Mouse (Mus musculus) hindbrain, embryonic 11.5 days (tissue): ENCODE data around the gene Ttc23. TPM values are rescaled to one million over a fixed set of nuclear protein-coding genes. Genes with fewer than 3 reads are reported as not detected.
A peak's percentile ranks its signal among the peaks of the same experiment; 100 is the strongest.

Experiments used
- ATAC-seq: fragments of 200-750 bp; cut with Nextera tagmentation; 2 replicates; pipeline ENCODE4 v1.8.0; 2017; ENCODE audit warnings: mild to moderate bottlenecking, moderate TSS enrichment, moderate library complexity; ENCODE audit not compliant: low FRiP score
- DNase-seq: peaks from one replicate; pipeline ENCODE4 v3.0.0-alpha.2; 2015; ENCODE audit warnings: low spot score
- H3K27ac ChIP-seq: fragments of 300-500 bp; sonication (generic); 2 replicates; pipeline ENCODE4 v1.5.1; 2014; ENCODE audit warnings: mild to moderate bottlenecking, low read depth, low read length
- H3K27me3 ChIP-seq: fragments of 300-500 bp; sonication (generic); 2 replicates; pipeline ENCODE4 v1.6.1; 2014; ENCODE audit warnings: mild to moderate bottlenecking, low read length, moderate library complexity, mixed read lengths; ENCODE audit not compliant: control insufficient read depth, insufficient read depth
- H3K36me3 ChIP-seq: fragments of 300-500 bp; sonication (generic); 2 replicates; pipeline ENCODE4 v1.6.1; 2014; ENCODE audit warnings: mild to moderate bottlenecking, low read length, moderate library complexity, mixed read lengths; ENCODE audit not compliant: control insufficient read depth, insufficient read depth
- H3K4me1 ChIP-seq: fragments of 300-500 bp; sonication (generic); replicated peaks from 2 replicates; pipeline ENCODE4 v1.6.1; 2014; ENCODE audit warnings: low read length, mixed read lengths; ENCODE audit not compliant: control insufficient read depth, insufficient read depth
- H3K4me2 ChIP-seq: fragments of 300-500 bp; sonication (generic); replicated peaks from 2 replicates; pipeline ENCODE4 v1.6.1; 2014; ENCODE audit warnings: mild to moderate bottlenecking, low read depth, low read length
- H3K4me3 ChIP-seq: fragments of 300-500 bp; sonication (generic); 2 replicates; pipeline ENCODE4 v1.5.1; 2014; ENCODE audit warnings: low read depth, low read length
- H3K9ac ChIP-seq: fragments of 300-500 bp; sonication (generic); 2 replicates; pipeline ENCODE4 v1.6.1; 2014; ENCODE audit warnings: low read depth, low read length
- H3K9me3 ChIP-seq: fragments of 300-500 bp; sonication (generic); 2 replicates; pipeline ENCODE4 v1.6.1; 2016; ENCODE audit warnings: low read length; ENCODE audit not compliant: control insufficient read depth
- WGBS: fragments of 180-500 bp; shearing (Covaris S2); extraction: QIAGEN DNeasy Blood & Tissue Kit; methylation state at CpG from one replicate; pipeline ENCODE4 v1.1.7; 2014; 5-methylcytosine and 5-hydroxymethylcytosine counted together
- polyA plus RNA-seq: library from polyadenylated mRNA; unstranded; fragments of >200 nt; fragmentation: Nextera tagmentation; extraction: Ambion mirVana; gene quantifications from 2 replicates; pipeline ENCODE4 v1.2.1, GENCODE M21; 2014

The Ttc23 gene
- polyA plus RNA-seq, 1 experiment from 2014 or later = 33.3 TPM

DNA sequence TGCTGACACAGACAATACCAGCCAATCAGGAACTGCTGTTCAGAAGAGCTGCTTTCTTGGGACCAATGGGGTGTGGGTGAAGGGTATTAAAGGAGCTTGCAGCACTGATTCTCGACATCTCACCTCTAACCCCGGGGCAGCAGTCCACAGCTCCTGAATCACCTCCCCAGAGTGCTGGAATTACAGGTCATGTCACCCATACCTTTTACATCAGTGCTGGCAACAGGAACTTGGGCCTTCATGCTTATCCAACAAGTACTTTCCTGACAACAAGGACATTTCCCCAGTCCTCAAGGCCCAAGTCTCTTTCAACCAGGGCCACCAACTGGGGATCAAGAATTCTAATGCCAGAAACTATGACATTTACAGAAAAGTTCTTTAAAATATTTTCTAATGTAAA lies 11.0 kb upstream of the Ttc23 start:
- H3K27ac ChIP-seq = no peak overlapping the region
- ATAC-seq = no peak
- WGBS = 68% methylated on average over 2 of the region's 2 CpGs
- H3K9ac ChIP-seq = no peak overlapping the region
- H3K4me3 ChIP-seq = no peak overlapping the region
- no peaks in the 10 kb centered on the region; the same call in 1 of the 2 replicates for H3K4me1 ChIP-seq
- no peaks in the 10 kb centered on the region for H3K9me3 ChIP-seq
- H3K36me3 ChIP-seq = no peaks in the 10 kb centered on the region
- H3K27me3 ChIP-seq = no peaks in the 10 kb centered on the region
- no peak for DNase-seq
- no peak overlapping the region for H3K4me2 ChIP-seq

DNA sequence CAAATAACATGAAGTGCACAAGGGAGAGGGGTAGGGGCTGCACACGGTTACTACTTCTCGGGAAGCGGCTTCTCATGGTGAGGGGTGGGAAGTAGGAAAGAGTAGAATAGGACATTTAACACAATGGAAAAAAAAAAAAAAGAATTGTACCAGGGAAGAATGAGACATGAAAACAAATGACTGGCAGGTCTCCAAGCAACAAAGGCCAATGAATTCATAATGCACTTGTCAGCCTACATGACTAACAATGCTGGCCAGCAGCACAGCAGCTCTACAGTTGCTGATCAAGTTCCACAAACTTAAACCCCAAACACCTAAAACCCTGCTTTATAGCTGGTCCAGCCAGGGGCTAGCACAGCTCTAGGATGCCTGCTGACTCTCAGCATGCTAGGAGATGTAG lies 8.2 kb upstream of the Ttc23 start:
- DNase-seq (no peak), ATAC-seq (no peak)
- WGBS = 47% methylated on average over 3 of the region's 3 CpGs
- H3K36me3 ChIP-seq = no peaks in the 10 kb centered on the region
- H3K9ac ChIP-seq = no peak overlapping the region
- no peaks in the 10 kb centered on the region for H3K9me3 ChIP-seq
- H3K27ac ChIP-seq = 0 out of 2 replicates have a peak overlapping the region, but pooled peaks have one; percentile 13
- H3K4me2 ChIP-seq = no peak overlapping the region
- no peaks in the 10 kb centered on the region for H3K27me3 ChIP-seq
- H3K4me1 ChIP-seq = no peaks in the 10 kb centered on the region; the same call in 1 of the 2 replicates
- no peak overlapping the region for H3K4me3 ChIP-seq

DNA sequence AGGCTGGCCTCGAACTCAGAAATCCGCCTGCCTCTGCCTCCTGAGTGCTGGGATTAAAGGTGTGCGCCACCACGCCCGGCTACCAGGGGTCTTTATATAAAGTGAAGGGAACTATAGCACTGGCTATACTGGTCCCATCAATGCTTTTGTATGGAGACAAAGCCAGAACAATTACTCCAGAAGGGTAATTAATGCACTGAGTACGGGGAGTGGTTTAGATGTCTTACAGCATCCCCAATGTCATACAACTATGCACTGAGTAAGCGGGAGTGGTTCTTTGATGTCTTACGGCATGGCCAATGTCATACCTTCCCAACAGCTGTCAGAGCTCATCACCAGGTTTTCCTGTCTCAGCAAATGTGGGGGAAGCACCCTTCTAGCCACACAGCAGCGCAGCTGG lies 4.3 kb upstream of the Ttc23 start:
- ATAC-seq (no peak), DNase-seq (no peak)
- H3K27ac ChIP-seq = no peak overlapping the region
- no peaks in the 10 kb centered on the region; the same call in 1 of the 2 replicates for H3K4me1 ChIP-seq
- no peak overlapping the region for H3K9ac ChIP-seq
- no peaks in the 10 kb centered on the region for H3K9me3 ChIP-seq
- no peak overlapping the region for H3K4me3 ChIP-seq
- H3K36me3 ChIP-seq = no peaks in the 10 kb centered on the region
- no peaks in the 10 kb centered on the region for H3K27me3 ChIP-seq
- 94% methylated on average over 8 of the region's 9 CpGs for WGBS
- H3K4me2 ChIP-seq = no peak overlapping the region

DNA sequence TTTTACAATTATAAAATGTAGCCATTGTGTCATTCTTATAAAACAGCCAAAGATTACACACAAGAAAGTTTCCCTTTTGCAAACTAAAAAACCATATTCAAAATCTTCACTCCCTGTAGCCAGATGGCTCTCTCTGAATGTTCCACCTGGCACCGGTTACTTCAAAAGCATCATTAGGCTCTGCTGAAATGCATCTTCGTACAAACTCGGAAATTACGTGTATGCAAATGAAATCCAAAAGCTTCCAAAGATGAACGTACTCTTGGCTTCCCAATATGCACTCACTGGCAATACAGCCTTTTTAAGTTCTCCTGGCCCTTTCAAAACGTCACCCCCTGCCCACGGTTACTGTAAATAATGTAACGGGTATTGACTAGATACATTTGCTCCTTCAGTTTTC lies 2.9 kb upstream of the Ttc23 start:
- H3K4me1 ChIP-seq = no peaks in the 10 kb centered on the region
- H3K36me3 ChIP-seq = no peaks in the 10 kb centered on the region
- ATAC-seq (no peak), DNase-seq (no peak)
- WGBS = 50% methylated on average over 8 of the region's 8 CpGs
- peak overlapping the region; percentile 57 for H3K4me3 ChIP-seq
- H3K27me3 ChIP-seq = no peaks in the 10 kb centered on the region
- no peak overlapping the region for H3K27ac ChIP-seq
- peak overlapping the region; percentile 56 for H3K4me2 ChIP-seq
- H3K9me3 ChIP-seq = no peaks in the 10 kb centered on the region
- peak overlapping the region; percentile 74 for H3K9ac ChIP-seq

DNA sequence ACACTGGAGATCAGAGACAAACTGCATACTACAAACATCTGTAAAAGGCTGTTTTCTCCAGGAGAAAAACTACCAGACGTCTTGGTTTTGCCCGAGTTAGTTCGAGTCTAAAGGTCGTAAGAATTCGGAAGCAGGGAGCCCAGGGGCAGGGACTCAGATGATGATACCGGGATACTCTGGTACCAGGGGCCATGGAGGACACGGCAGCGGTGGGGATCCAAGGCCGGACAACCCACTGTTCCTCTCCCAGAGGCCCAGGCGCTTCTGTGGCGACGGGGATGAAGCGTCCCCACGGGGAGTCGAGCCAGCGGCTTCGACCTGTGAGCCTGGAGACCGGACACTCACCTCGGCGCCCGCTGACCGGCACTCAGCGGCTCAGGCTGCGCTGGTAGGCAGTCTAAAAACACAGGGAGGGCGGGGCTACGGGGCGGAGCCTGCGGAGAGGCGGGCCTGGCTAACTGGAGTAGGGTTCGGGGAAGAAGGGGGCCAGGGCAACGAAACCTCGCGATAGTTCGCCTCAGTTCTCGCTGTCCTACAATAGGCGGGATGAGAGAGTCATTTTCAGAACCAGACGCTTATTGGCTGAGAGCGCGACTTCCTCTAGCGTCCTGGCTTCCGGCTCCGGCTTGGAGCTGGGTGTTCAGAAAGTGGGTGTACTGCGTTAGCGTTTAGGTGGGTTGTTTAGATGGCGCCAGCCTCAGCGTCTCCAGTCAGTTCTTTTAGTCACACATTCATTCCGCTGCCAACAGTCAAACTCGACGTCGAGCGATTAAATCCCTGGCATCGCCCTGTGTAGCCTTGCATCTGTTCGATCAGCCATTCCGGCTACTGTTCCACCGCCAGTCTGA lies 2.2 kb upstream of the Ttc23 start, which contains the start of gene Lrrc28:
Lrrc28 (minus strand) TSS at position 436 of the 848 bp plus-strand sequence.
- DNase-seq (peak; percentile 99), ATAC-seq (peak; percentile 98)
- H3K9ac ChIP-seq = peak within 1 kb of the TSS; percentile 82
- no peaks in the 10 kb centered on the region for H3K9me3 ChIP-seq
- H3K4me2 ChIP-seq = peak within 1 kb of the TSS; percentile 71
- peak within 1 kb of the TSS; percentile 57 for H3K4me3 ChIP-seq
- no peaks in the 10 kb centered on the region for H3K36me3 ChIP-seq
- under 1% methylated on average over 52 of the region's 55 CpGs for WGBS
- no peaks in the 10 kb centered on the region for H3K4me1 ChIP-seq
- H3K27ac ChIP-seq = peak within 1 kb of the TSS; percentile 85
- H3K27me3 ChIP-seq = no peaks in the 10 kb centered on the region

DNA sequence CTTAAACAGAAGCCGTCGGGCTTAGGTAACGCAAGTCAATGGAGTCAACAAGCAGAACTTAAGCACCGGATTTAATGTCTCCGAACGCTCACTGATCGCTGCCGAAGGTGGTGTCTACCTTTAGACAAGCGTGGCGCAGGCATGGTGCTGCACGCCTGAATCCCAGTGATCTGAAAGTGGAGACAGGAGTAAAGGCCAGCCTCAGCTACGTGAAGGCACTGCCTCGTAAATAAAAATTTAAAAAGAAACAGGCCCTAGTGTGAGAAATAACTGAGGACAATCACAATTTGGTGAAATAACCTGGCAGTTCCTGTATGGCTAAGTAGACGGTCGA lies 1.6 kb upstream of the Ttc23 start:
- no peaks in the 10 kb centered on the region for H3K27me3 ChIP-seq
- H3K9ac ChIP-seq = peak overlapping the region; percentile 82
- DNase-seq = no peak
- H3K36me3 ChIP-seq = no peaks in the 10 kb centered on the region
- H3K27ac ChIP-seq = peak overlapping the region; percentile 85
- peak; percentile 34; the same call in 1 of the 2 replicates for ATAC-seq
- H3K4me3 ChIP-seq = peak overlapping the region; percentile 57
- under 1% methylated on average over 15 of the region's 15 CpGs for WGBS
- H3K9me3 ChIP-seq = no peaks in the 10 kb centered on the region
- no peaks in the 10 kb centered on the region for H3K4me1 ChIP-seq
- peak overlapping the region; percentile 71 for H3K4me2 ChIP-seq

DNA sequence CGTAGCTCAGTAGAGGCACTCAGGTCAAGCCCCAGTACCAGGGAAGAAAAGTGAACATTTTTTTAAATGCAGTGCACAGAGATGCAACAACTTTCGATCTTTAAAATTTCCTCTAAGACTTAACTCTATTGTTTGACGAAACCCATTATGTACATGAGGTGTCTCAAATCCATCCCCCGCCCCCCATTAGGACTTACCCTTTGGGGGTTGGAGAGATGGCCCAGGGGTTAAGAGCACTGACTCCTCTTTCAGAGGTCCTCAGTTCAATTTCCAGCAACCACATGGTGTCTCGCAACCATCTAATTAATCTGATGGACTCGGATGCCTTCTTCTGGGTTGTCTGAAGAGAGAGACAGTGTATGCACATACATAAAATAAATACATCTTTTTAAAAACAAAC lies 1.1 kb upstream of the Ttc23 start:
- WGBS = 9% methylated on average over 6 of the region's 6 CpGs
- Histone ChIP-seq H3K4me2 (peak overlapping the region; percentile 71), H3K4me1 (no peaks in the 10 kb centered on the region), H3K36me3 (no peaks in the 10 kb centered on the region), H3K9me3 (no peaks in the 10 kb centered on the region), H3K4me3 (peak overlapping the region; percentile 57), H3K27me3 (no peaks in the 10 kb centered on the region), H3K27ac (peak overlapping the region; percentile 85), H3K9ac (peak overlapping the region; percentile 82)
- ATAC-seq (no peak), DNase-seq (peak; percentile 48)

DNA sequence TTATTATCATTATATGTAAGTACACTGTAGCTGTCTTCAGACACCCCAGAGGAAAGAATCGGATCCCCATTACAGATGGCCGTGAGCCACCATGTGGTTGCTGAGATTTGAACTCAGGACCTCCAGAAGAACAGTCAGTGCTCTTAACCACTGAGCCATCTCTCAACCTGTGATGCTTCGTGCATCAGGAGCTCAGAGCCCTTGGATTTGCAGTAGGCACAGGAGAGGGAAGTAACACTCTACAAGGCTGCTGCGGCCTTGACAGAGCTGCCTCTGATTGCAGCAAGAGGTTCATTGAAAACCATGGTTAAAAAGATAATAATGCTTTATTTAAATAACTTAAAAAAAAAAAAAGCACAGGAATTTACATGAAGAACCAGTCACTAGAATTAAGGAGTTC lies 1.2 kb downstream of the Ttc23 start:
- Histone ChIP-seq H3K36me3 (no peaks in the 10 kb centered on the region), H3K9me3 (no peaks in the 10 kb centered on the region), H3K4me2 (peak overlapping the region; percentile 15), H3K4me3 (0 out of 2 replicates have a peak overlapping the region, but pooled peaks have one; percentile 48), H3K9ac (no peak overlapping the region), H3K27ac (no peak overlapping the region), H3K27me3 (no peaks in the 10 kb centered on the region), H3K4me1 (no peaks in the 10 kb centered on the region)
- DNase-seq (no peak), ATAC-seq (no peak)
- WGBS = 73% methylated on average over 4 of the region's 4 CpGs

DNA sequence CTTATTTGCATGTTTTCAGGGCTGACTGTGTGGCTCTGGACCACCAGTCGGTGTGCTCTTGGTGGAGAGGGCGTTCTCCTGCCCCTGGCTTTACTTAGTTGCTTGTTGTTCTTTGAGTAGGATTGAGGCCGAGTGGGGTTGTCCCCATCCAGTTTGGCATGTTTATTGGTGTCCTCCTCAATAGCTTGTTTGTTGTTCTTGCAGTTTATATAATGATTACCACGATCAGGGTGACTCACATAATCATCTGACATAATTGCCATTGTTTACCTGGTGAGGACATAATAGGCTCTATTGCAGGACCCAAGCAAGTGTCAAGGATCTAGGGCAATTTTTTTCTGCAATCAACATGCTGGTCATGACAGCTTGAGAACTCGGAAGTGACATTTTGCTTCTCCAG lies 5.0 kb downstream of the Ttc23 start:
- no peak for DNase-seq
- Histone ChIP-seq H3K27ac (no peak overlapping the region), H3K36me3 (no peaks in the 10 kb centered on the region), H3K9me3 (no peaks in the 10 kb centered on the region), H3K27me3 (no peaks in the 10 kb centered on the region), H3K4me3 (no peak overlapping the region), H3K4me1 (no peaks in the 10 kb centered on the region), H3K9ac (no peak overlapping the region), H3K4me2 (no peak overlapping the region)
- 84% methylated on average over 5 of the region's 5 CpGs for WGBS
- ATAC-seq = no peak
